Mouse (Mus musculus) lung, postnatal 0 days (tissue): ENCODE results near the gene Cda.

ENCODE experiments used
- CTCF ChIP-seq: IDR thresholded peaks from 2 replicates; pipeline ENCODE4 v1.5.1; 2016; ENCODE audit warnings: antibody characterized with exemption, mild to moderate bottlenecking
- EP300 ChIP-seq: IDR thresholded peaks from 2 replicates; pipeline ENCODE4 v1.6.1; 2016; ENCODE audit warnings: antibody characterized with exemption, mild to moderate bottlenecking, control low read depth

DNA sequence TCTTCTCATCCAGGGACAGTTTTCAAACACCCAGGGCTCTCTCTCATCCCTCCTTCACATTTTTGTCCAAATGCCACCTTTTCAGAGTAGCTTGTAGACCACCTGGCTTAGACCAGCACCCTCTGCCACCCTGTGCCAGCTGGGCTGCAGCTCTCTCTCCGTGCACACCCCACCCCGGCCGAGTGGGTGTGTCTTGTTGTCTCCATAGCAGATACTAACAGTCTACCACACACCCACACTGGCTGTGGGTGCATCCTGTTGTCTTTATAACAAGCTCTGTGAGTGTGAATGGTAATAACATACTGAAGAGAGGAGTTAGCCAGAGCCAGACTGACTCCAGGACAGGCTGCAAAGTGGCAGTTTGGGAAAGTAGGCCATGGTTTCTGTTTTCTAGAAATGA, 48.2 kb upstream of the Cda start:
- no peak for TF ChIP-seq CTCF
- TF ChIP-seq EP300, result no peak
